Mouse (Mus musculus): ENCODE measurements around the gene Klhl8. TPM values are rescaled to one million over a fixed set of nuclear protein-coding genes. Genes with fewer than 3 reads are reported as not detected.
"Not testable (repeated sequence)": the region's sequence is repeated elsewhere in the genome, so short reads cannot be mapped to it uniquely, and the experiment has no call there.

Klhl8 gene
- total RNA-seq (2017): 2.9 and 9.6 TPM in 2 replicates

GRCm38 (mm10) chr5:103910748-103911409 lies at the start of gene Klhl8:
TSS of gene Klhl8 (minus strand) at chr5:103911259.
- ATAC-seq (replicated peaks; ENCODE audit: low read depth, poor library complexity, severe bottlenecking): peak; percentile 89

- ATAC-seq (replicated peaks; ENCODE audit: low read depth, poor library complexity, severe bottlenecking): no peak
Observed at GRCm38 (mm10) chr5:103954638-103955037, 43.6 kb upstream of the Klhl8 start.

GRCm38 (mm10) chr5:103953135-103954083 lies 42.4 kb upstream of the Klhl8 start:
- ATAC-seq (replicated peaks; ENCODE audit: low read depth, poor library complexity, severe bottlenecking): no peak

- not testable (repeated sequence) for ATAC-seq (replicated peaks; ENCODE audit: low read depth, poor library complexity, severe bottlenecking)
Observed at GRCm38 (mm10) chr5:103950138-103950537, 39.1 kb upstream of the Klhl8 start.

- ATAC-seq (replicated peaks; ENCODE audit: low read depth, poor library complexity, severe bottlenecking): no peak
Observed at GRCm38 (mm10) chr5:103943183-103943582, 32.1 kb upstream of the Klhl8 start.

- ATAC-seq (replicated peaks; ENCODE audit: low read depth, poor library complexity, severe bottlenecking): no peak
Observed at GRCm38 (mm10) chr5:103939856-103940255, 28.8 kb upstream of the Klhl8 start.

GRCm38 (mm10) chr5:103939350-103939652 lies 28.2 kb upstream of the Klhl8 start:
- no peak for ATAC-seq (replicated peaks; ENCODE audit: low read depth, poor library complexity, severe bottlenecking)

- no peak for ATAC-seq (replicated peaks; ENCODE audit: low read depth, poor library complexity, severe bottlenecking)
Observed at GRCm38 (mm10) chr5:103938547-103939349, 27.7 kb upstream of the Klhl8 start.

- ATAC-seq (replicated peaks; ENCODE audit: low read depth, poor library complexity, severe bottlenecking): peak; percentile 89
Observed at GRCm38 (mm10) chr5:103936906-103937589, 26.0 kb upstream of the Klhl8 start.

- not testable (repeated sequence) for ATAC-seq (replicated peaks; ENCODE audit: low read depth, poor library complexity, severe bottlenecking)
Observed at GRCm38 (mm10) chr5:103931924-103932323, 20.9 kb upstream of the Klhl8 start.

- ATAC-seq (replicated peaks; ENCODE audit: low read depth, poor library complexity, severe bottlenecking): no peak
Observed at GRCm38 (mm10) chr5:103930511-103930910, 19.5 kb upstream of the Klhl8 start.

GRCm38 (mm10) chr5:103928196-103928550 lies 17.1 kb upstream of the Klhl8 start:
- no peak for ATAC-seq (replicated peaks; ENCODE audit: low read depth, poor library complexity, severe bottlenecking)

GRCm38 (mm10) chr5:103927429-103928195 lies 16.6 kb upstream of the Klhl8 start:
- peak; percentile 94 for ATAC-seq (replicated peaks; ENCODE audit: low read depth, poor library complexity, severe bottlenecking)

- no peak for ATAC-seq (replicated peaks; ENCODE audit: low read depth, poor library complexity, severe bottlenecking)
Observed at GRCm38 (mm10) chr5:103926398-103926797, 15.3 kb upstream of the Klhl8 start.

GRCm38 (mm10) chr5:103923755-103924154 lies 12.7 kb upstream of the Klhl8 start:
- ATAC-seq (replicated peaks; ENCODE audit: low read depth, poor library complexity, severe bottlenecking): no peak

- no peak for ATAC-seq (replicated peaks; ENCODE audit: low read depth, poor library complexity, severe bottlenecking)
Observed at GRCm38 (mm10) chr5:103923101-103923500, 12.0 kb upstream of the Klhl8 start.

- no peak for ATAC-seq (replicated peaks; ENCODE audit: low read depth, poor library complexity, severe bottlenecking)
Observed at GRCm38 (mm10) chr5:103922436-103922835, 11.4 kb upstream of the Klhl8 start.

GRCm38 (mm10) chr5:103919497-103919896 lies 8.4 kb upstream of the Klhl8 start:
- ATAC-seq (replicated peaks; ENCODE audit: low read depth, poor library complexity, severe bottlenecking): peak; percentile 72

GRCm38 (mm10) chr5:103918233-103918632 lies 7.2 kb upstream of the Klhl8 start:
- no peak for ATAC-seq (replicated peaks; ENCODE audit: low read depth, poor library complexity, severe bottlenecking)
